Mouse (Mus musculus) induced T-regulatory cell, adult 2 months (primary cell): Measurements from ENCODE around the gene Ankub1.

Experiments used
- DNase-seq: peaks from one replicate; pipeline ENCODE4 v3.0.0-alpha.2; 2012; ENCODE audit warnings: low read depth

The Ankub1 gene

DNA sequence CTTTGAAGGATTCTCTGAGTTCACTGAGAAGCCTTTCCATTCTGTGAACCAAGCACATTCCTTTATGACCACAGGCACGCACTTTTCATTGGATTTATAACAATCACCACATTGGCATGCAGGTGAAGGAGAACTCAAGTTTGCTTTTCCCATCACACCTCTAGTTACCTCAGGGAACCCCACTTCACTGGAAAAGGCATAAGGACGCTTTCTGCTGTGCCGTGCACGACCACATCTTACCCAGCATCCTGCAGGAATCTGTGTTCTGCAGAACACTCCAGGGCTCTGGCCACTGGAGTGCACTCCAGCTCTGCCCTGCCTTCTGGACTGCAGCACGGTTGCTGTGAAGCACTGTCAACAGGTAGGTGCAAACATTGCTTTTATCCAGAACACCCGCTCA is 55.0 kb downstream of the Ankub1 start:
- no peak for DNase-seq

DNA sequence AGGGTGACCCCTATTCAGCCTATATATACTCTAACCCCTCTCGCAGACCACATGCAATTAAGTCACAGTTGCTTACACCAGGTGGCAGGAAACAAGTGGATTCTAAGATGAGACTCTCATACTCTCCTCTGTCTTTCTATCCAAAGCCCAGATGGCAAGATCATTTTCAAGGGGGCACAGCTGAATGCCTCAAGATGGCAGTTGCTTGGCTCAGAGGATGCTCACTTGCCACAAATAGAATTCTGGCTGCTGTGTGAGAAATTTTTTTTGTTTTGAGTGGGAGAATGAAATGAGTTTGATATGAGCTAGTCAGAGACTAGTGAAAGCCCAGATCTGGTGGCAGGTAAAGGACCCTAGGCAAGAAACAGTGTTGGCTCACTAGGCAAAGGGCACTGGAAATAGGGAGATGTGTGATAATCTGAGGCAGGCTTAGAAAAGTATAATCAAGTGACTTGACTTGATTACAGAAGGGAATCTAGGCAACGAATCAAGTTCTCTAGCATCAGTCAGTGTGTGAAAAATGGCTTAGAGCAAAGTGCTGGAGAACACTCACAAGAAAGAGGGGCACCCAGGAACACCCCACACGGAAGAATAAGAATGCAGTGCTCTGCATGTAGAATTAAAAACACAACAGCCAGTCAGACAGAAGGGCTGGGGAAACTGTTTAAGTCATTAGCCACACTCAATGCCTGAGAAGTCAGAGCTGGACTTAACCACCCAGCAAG is 57.7 kb downstream of the Ankub1 start:
- DNase-seq = no peak

DNA sequence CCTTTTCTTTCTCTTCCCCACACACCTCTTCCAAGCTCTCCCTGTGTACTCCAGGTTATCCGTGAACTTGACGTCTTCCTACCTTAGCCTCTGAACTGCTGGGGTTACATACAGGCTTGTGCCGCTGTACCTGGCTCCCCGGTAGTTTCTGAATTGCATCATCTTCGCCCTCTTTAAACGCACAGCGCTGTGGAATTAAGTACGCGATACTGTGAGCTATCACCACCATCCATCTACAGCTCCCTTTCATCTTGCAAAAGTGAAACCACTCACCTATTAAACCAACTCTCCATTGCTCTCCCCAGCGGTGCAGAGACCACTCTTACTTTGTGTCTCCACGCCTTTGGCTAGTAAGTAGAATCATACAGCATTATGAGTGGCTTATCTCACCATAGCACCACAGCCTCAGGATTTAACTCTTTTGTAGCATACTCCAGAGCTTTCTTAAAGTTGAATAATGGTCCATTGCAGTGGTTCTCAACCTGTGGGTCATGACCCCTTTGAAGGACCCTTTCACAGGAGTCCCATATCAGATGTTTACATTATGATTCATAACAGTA is 65.6 kb downstream of the Ankub1 start:
- DNase-seq = no peak

DNA sequence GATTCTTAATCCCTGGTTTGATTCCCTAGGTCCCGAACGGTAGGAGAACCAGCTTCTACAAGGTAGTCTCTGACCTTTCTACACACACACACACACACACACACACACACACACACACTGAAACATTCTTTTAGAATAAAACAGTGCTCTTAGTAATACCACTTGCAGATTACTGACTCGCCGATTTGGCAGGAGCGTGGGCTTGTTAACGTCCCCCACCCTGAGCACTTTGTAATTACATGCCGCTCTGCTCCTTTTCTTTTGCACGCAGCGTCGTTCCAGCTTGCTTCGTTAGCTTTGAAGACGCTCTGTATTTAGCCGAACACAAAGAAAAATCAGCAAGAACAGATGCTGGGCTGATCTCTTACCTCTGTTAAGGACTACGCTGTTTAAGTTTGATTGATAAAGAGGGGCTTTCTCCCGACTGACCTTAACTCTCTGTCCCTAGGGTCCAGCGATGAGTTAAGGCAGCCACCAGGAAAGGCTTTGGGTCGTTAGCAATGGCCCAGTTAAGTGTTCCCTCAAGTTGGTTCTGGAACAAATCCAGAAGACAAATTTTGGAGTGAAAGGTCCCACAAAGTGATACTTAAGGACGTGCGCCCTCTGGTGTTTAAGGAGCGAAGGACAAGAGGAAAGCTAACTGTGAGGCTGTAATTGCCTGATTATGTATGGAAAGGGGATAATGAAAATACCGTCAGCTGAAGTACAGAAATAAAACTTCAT is 67.2 kb downstream of the Ankub1 start:
- peak; percentile 73 for DNase-seq

DNA sequence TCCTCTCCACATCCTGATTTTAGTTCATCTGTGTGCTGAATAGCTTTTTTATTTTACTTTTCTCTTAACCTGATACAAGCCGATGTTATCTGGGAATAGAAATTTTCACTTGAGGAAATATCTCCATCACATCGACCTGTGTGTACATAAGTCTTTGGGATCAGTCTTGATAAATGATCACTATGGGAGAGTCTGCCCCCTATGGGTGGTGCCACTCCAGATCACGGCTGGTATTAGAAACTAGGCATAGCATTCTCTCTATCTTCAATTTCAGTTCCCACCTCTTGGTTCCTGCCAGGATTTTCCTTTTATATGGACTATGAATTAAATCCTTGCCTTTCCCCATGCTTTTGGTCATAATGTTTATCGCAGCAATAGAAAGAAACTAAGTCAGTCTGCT is 72.9 kb downstream of the Ankub1 start:
- DNase-seq = no peak

DNA sequence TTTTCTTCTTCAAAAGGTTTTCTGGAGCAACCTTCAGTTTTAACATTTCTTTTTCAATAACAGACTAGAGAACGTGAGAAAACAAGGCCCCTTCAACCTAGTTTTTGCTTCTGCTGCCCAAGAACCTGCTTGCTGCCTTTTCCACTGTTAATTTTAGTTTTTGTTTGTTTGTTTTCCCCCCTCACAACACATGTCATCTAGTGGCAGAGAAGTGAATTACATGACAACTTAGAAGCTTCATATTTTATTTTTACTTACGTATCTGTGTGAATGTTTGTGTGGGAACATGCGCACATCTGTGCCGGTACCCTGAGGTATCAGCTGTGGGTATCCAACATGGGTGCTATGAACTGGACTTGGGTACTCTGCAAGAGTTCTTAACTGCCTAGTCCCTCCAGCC is 76.9 kb downstream of the Ankub1 start:
- DNase-seq = no peak

DNA sequence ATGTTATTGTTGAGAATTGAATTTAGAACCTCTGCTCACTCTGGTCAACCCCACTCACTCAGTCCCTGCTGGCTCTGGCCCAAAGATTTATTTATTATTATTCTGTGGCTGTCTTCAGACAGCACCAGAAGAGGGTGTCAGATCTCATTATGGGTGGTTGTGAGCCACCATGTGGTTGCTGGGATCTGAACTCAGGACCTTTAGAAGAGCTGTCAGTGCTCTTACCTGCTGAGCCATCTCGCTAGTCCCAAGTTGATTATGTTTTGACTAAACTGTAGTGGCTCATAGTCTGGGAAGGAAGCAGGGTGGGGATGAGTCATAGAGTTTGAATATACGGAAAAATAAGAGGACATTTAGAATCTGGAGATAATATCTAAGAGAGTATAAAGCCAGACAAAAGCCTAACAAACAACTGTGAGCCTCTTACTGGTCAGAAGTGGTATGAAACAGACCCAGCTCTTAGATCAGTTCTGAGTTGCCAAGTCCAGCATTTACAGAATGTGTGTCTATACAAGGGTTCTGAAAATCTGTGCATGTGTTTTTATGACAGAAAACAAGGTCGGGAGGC is 80.1 kb downstream of the Ankub1 start:
- DNase-seq = no peak

DNA sequence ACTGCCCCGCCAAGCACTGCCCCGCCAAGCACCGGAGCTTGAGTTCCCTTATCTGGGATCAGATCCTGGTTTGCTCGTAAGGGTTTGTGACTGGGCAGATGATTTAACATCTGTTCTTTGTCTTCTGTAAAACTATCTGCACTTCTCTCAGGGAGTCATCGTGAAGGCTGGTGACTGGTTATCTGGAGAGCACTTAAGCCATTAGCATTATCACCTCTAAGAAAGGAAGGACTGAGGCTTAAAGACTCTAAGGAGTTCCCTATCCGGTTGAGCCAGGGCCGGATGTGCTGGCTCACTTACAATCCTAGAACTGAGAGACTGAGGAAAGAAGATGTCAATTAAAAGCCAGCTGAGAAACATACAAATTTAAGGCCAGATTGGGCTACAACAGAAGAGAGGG is 80.8 kb downstream of the Ankub1 start:
- DNase-seq = no peak
